Mouse (Mus musculus): ENCODE results near the gene Plb1. TPM values are rescaled to one million over a fixed set of nuclear protein-coding genes. Genes with fewer than 3 reads are reported as not detected.

Plb1 gene
- polyA plus RNA-seq, 1 experiment from 2014 or later, result not detected

GRCm38 (mm10) chr5:32413083-32413482 is 180.6 kb downstream of the Plb1 start:
- H3K27ac ChIP-seq (replicated peaks; ENCODE audit: low read depth, low read length), result no peak overlapping the region
- no peak overlapping the region for H3K4me3 ChIP-seq (replicated peaks; ENCODE audit: low read depth, low read length)
- no peaks in the 10 kb centered on the region for H3K36me3 ChIP-seq (ENCODE audit: control insufficient read depth, insufficient read depth, low read length)
- no peak overlapping the region for H3K9ac ChIP-seq (replicated peaks; ENCODE audit: low read length)
- ATAC-seq (ENCODE audit: low FRiP score, low TSS enrichment) (no peak), DNase-seq (no peak)
- no peaks in the 10 kb centered on the region for H3K4me1 ChIP-seq (ENCODE audit: control insufficient read depth, insufficient read depth, low read length)
- 78% methylated on average over 2 of the region's 2 CpGs for WGBS
- no peaks in the 10 kb centered on the region for H3K9me3 ChIP-seq (ENCODE audit: control insufficient read depth, low read length)
- H3K27me3 ChIP-seq (ENCODE audit: control insufficient read depth, insufficient read depth, low read length), result no peaks in the 10 kb centered on the region
- no peak overlapping the region for H3K4me2 ChIP-seq (ENCODE audit: low read length)

GRCm38 (mm10) chr5:32413569-32413968 is 181.1 kb downstream of the Plb1 start:
- H3K27ac ChIP-seq (replicated peaks; ENCODE audit: low read depth, low read length), result no peak overlapping the region
- WGBS, result 77% methylated on average over 2 of the region's 2 CpGs
- ATAC-seq (ENCODE audit: low FRiP score, low TSS enrichment), result no peak

GRCm38 (mm10) chr5:32414461-32414985 is 182.0 kb downstream of the Plb1 start:
- ATAC-seq (ENCODE audit: low FRiP score, low TSS enrichment), result no peak
- H3K9ac ChIP-seq (replicated peaks; ENCODE audit: low read length), result no peak overlapping the region
- no peaks in the 10 kb centered on the region for H3K4me1 ChIP-seq (ENCODE audit: control insufficient read depth, insufficient read depth, low read length)
- 76% methylated on average over 5 of the region's 5 CpGs for WGBS
- no peak overlapping the region for H3K4me2 ChIP-seq (ENCODE audit: low read length)
- no peak for DNase-seq
- no peak overlapping the region for H3K4me3 ChIP-seq (replicated peaks; ENCODE audit: low read depth, low read length)
- H3K36me3 ChIP-seq (ENCODE audit: control insufficient read depth, insufficient read depth, low read length), result no peaks in the 10 kb centered on the region
- no peaks in the 10 kb centered on the region for H3K27me3 ChIP-seq (ENCODE audit: control insufficient read depth, insufficient read depth, low read length)
- H3K9me3 ChIP-seq (ENCODE audit: control insufficient read depth, low read length), result no peaks in the 10 kb centered on the region
- H3K27ac ChIP-seq (replicated peaks; ENCODE audit: low read depth, low read length), result no peak overlapping the region

More at GRCm38 (mm10) chr5:32413569-32413968, 181.1 kb downstream of the Plb1 start:
- Histone ChIP-seq H3K9ac (replicated peaks; ENCODE audit: low read length) (no peak overlapping the region), H3K4me3 (replicated peaks; ENCODE audit: low read depth, low read length) (no peak overlapping the region), H3K36me3 (ENCODE audit: control insufficient read depth, insufficient read depth, low read length) (no peaks in the 10 kb centered on the region), H3K4me2 (ENCODE audit: low read length) (no peak overlapping the region), H3K27me3 (ENCODE audit: control insufficient read depth, insufficient read depth, low read length) (no peaks in the 10 kb centered on the region), H3K9me3 (ENCODE audit: control insufficient read depth, low read length) (no peaks in the 10 kb centered on the region), H3K4me1 (ENCODE audit: control insufficient read depth, insufficient read depth, low read length) (no peaks in the 10 kb centered on the region)
- DNase-seq, result no peak

GRCm38 (mm10) chr5:32415554-32415953 is 183.0 kb downstream of the Plb1 start:
- 88% methylated on average over 6 of the region's 6 CpGs for WGBS
- Histone ChIP-seq H3K4me1 (ENCODE audit: control insufficient read depth, insufficient read depth, low read length) (no peaks in the 10 kb centered on the region), H3K9me3 (ENCODE audit: control insufficient read depth, low read length) (no peaks in the 10 kb centered on the region), H3K36me3 (ENCODE audit: control insufficient read depth, insufficient read depth, low read length) (no peaks in the 10 kb centered on the region), H3K27me3 (ENCODE audit: control insufficient read depth, insufficient read depth, low read length) (no peaks in the 10 kb centered on the region), H3K4me3 (replicated peaks; ENCODE audit: low read depth, low read length) (no peak overlapping the region), H3K9ac (replicated peaks; ENCODE audit: low read length) (no peak overlapping the region), H3K4me2 (ENCODE audit: low read length) (no peak overlapping the region), H3K27ac (replicated peaks; ENCODE audit: low read depth, low read length) (no peak overlapping the region)
- DNase-seq (no peak), ATAC-seq (ENCODE audit: low FRiP score, low TSS enrichment) (no peak)

Other genes with a start within 250 kb of the Plb1 start
- 0.28 and 0.36 TPM in 2 replicates for gene Fosl2, start 96.9 kb upstream of the Plb1 start, polyA plus RNA-seq (2014; fragmentation: Nextera tagmentation; extraction: Ambion mirVana)
- 247 and 254 TPM in 2 replicates for gene Ppp1cb, start 226.1 kb downstream of the Plb1 start, polyA plus RNA-seq (2014; fragmentation: Nextera tagmentation; extraction: Ambion mirVana)

Measured in midbrain, embryonic 14.5 days (tissue).